Mouse (Mus musculus) urinary bladder, postnatal 25 days (tissue): Measurements from ENCODE around the gene Clec16a.

Experiments
- DNase-seq: peaks from one replicate; pipeline ENCODE4 v3.0.0; 2022; ENCODE audit warnings: low spot score

The Clec16a gene

DNA sequence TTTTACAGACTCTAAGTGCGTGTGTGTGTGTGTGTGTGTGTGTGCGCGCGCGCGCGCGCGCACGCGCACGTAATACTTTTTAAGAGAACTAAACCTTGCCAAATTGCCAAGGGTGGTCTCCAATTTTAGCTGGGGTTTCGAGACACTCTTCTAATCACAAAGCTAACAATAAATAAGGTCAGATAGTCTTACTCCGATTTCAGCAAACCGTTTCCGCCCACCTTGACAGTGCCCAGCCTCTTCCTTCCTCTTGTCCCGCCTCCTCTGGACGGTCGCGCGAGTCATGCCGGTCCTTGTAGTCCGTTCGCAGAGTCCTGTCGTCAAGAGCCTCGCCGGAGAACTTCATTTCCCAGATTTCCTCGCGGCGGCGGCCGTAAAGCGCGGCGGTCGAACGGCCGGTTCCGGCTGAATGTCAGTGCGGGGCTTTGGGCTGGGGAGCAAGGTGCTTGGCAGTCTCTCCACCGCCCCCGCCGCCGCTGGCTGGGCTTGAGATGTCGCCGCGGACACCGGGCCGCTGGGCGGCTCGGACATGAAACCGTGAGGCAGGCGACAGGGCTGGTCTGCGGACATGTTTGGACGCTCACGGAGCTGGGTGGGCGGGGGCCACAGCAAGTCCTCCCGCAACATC lies at the start of gene Clec16a:
Gene Clec16a (plus strand): TSS at position 345 of the 628 bp plus-strand sequence.
- peak; percentile 92 for DNase-seq

DNA sequence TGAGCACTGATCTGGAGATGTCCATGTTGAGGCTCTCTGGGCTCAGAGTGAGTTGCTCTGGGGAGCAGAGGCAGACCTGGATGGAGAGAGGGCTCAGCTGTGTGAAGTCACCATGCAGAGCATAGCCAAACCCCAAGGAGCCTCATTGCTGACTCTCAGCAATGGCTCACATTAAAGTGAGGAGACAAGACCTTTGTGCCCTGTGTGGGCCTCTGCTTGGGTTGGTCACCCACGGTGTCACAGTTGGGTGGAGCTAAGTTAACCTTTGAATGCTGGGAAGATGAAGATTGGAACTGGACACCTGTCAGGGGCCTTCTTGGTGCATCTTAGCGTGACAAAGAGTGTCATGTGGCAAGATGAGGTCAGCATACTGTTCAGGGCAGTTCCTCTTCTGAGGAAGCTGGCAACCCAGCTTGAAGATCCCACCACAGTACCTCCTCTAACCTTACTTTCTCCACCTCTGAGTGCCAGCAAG lies 49.3 kb upstream of the Clec16a start:
- no peak for DNase-seq

DNA sequence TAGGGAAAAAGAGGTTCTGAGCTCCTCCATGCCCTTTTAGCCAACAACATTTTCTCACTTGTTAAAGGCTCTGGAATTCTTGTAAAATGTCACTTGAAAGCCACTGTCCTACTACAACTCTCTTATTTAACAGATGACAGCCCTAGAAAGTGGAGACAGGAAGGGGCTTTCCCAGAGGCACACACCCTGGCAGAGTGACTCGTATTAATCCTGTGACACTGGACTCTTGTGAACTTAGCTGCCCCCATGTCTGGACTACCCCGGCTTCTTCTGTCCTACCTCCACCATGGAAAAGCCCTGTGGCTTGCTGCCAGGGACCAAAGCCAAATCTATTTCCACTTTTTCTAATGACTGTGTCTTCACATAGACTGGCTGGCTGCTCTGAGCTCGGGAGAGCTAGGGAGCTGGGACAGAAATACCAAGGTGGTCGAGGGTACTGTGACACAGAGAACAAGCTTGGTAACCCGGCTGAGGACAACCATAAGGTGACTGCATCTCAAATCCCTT lies 47.0 kb upstream of the Clec16a start:
- DNase-seq = no peak

DNA sequence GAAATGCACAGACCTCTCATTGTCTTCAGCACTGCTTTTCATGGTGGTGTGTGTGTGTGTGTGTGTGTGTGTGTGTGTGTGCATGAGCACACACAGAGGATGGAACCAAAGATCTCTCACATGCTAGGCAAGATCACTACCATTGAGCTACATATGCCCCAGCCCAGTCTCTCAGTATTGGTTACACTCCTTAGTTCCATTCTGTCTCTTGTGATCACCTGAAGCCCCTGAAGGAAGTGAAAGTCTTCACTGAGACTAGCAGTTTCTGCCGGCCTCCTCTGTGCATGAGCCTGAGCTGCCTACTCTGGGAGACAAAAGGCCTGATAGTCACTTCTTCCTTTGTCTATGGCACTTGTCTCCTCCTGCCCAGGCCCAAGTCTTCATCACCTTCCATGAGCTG lies 46.0 kb upstream of the Clec16a start:
- no peak for DNase-seq

DNA sequence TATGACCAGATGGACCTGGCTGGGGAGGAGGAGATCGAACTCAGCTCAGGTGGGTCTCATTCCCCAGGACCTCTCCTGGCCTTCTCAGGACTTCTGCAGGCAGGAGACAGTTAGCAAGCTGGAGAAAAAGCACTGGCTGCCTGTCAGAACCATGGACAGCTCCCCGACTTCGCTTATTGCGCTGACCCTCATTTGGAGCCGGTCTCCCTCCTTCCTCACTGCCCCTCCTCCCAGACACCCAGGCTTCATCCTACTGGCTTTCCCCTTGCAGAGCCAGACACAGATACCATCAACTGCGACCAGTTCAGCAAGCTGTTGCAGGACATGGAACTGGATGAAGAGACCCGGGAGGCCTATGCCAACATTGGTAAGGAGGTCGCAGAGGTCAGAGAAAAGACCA lies 43.3 kb upstream of the Clec16a start:
- peak; percentile 29 for DNase-seq

DNA sequence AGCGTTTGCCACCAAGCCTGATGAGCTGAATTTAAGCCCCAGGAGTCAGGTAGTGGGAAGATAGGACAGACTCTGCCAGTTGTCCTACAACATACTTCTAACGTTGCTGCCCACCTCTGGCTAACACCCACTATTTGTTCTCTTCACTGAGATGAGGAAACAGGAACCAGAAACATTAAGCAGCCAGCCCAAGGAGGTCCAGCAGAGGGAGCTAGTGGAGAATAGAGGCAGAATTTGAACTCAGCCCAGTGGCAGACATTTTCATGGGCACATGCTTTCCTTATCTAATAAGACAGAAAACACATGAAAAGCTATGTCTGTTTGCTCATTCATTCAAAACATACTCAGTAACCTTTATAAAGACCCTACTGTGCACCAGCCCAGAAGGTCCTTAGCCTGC lies 42.1 kb upstream of the Clec16a start:
- no peak for DNase-seq

DNA sequence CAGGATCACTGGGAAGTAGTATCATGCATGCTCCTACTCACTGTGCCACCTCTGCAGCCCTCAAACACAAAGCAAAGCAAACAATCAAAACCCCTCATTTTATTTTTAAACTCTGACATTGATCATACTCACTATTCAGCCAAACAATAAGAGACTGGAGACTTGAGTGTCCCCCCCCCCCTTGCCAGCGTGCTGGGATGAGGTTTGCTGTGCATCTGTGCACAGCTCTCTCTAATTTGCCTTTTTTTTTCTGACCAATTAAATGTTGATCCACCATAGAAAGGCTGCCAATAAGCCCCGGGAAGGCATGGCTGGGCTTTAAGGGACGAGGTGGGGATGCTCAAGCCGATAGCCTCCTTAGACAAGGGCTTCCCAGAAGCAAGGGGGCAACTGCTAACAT lies 37.7 kb upstream of the Clec16a start:
- DNase-seq = no peak

DNA sequence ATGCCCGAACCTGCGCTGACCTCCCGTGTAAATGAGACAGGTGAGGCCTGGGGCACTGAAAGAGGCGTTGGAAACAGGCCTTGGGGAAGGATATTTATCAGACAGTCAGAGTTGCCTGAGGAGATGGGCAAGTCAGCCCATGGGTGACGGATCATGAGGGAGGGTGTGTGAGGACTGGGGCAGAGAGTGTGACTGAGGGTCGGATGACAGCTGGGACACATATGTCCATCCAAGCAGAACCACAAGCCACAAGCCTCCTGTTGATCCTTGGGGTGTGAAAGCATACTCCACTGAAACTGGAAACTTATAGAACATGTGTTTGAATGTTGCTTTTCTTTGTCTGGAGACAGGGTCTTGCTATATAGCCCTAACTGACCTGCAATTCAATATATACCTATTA lies 36.4 kb upstream of the Clec16a start:
- no peak for DNase-seq

DNA sequence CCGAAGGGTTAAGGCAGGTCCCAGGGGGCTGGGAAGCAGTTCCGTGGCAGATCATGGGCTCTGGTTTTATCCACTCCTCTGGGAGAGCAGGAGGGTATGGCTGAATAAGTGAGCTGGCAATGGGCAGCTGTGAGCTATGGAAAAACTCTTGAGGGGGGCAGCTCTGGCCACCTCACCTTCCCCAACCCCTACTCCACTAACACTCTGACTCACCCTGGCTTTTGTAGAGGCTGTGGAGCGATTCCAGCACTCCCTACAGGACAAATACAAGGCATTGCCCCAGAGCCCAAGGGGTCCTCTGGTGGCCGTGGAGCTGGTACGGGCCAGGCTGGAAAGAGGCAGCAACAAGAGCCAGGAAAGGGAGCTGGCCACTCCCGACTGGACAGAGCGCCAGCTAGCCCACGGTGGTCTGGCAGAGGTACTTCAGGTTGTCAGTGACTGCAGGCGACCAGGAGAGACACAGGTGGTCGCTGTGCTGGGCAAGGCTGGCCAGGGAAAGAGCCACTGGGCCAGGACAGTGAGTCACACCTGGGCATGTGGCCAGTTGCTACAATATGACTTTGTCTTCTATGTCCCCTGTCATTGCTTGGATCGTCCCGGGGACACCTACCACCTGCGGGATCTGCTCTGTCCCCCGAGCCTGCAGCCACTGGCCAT lies 34.5 kb upstream of the Clec16a start:
- no peak for DNase-seq

DNA sequence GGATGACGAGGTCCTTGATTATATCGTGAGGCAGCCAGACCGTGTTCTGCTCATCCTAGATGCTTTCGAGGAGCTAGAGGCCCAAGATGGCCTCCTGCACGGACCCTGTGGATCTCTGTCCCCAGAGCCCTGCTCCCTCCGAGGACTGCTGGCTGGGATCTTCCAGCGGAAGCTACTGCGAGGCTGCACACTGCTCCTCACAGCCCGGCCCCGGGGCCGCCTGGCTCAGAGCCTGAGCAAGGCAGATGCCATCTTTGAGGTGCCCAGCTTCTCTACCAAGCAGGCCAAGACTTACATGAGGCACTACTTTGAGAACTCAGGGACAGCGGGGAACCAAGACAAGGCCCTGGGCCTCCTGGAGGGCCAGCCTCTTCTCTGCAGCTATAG lies 34.0 kb upstream of the Clec16a start:
- no peak for DNase-seq

DNA sequence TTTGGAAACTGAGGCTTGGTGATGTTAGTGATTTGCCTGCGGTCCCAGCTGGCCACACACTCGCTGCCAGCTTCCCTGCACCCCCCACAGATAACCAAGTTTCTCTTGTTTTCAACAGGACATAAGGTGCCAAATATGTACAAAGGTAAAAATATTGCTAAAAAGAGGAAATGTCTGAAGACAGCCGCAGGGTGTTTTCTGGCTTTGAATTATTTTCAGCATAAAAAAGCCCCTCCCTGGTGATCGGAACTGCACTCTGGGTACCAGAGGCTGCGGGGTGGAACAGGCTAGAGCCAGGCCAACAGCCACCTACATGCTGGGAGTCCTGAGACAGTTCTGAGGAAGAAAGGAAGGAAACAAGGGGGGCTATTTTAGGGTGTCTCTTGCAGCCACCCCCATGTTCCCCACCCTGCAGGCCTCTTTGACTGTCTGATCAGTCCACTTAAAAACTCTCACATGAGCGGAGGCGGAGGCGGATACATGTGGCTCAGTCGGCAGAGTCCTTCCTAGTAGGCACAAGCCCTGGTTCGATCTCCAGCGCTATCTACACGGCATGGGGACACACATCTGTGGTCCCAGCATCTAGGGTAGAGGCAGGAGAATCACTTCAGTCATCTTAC lies 29.1 kb upstream of the Clec16a start:
- no peak for DNase-seq

DNA sequence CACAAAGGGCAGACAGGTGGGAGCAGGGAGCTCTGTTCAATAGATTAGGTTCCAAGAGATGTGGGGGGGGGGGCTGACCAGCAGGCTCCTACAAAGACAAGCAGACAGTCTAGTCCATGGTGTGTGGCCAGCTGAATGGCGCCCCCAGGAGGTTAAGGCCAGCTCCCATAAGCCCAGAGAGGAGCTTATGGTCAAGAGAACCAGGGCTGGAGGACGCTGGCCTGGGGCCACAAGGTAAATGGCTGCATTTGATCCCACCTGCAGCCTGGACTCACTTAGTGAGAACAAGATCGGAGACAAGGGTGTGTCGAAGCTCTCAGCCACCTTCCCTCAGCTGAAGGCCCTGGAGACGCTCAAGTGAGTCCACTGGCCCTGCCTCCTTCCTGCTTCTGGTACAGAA lies 27.1 kb upstream of the Clec16a start:
- DNase-seq = no peak

DNA sequence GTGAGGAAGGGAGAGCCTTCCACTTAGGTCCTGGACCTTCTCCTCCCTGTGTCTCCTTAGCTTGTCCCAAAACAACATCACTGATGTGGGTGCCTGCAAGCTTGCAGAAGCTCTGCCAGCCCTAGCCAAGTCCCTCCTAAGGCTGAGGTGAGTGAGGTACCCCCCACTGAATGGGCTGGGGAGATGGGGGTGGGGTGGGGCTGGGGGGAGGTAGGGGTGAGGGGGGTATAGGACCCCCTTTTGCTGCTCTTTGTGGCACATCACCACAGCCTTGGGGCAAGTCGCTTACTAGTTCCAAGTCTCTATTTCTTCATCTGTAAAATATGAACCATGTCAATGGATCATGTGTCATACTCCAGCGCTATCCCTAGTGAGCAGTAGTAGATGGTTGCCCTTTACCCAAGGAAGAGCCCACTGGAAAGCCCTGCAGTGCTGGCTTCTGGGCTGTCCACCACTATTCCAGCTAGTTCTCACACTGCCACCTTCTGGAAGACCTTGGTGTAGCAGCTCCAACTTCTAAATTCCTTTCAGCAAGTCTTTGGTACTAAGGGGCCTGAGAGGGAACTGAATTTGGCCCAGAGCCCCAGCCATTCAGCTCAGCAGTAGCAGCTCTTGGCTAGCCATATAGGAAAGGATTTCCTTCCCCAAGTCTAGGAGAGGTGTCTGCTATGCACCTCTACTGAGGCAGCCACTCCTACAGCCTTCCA lies 24.1 kb upstream of the Clec16a start:
- DNase-seq = peak; percentile 65

DNA sequence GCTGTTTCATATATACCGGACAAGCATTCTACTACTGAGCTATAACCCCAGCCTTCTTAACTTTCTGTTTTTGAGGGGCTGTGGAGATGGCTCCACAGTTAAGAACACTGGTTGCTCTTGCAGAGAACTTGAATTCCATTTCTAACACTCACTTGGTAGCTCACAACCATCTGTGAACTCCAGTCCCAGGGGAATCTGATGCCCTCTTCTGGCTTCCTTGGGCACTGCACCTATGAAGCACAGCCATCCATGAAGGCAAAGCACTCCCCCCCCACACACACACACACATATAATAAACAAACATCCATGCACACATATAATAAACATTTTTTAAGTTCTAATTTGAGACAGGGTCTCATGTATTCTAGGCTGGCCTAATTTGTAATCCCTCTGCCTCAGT lies 22.3 kb upstream of the Clec16a start:
- DNase-seq = peak; percentile 55

DNA sequence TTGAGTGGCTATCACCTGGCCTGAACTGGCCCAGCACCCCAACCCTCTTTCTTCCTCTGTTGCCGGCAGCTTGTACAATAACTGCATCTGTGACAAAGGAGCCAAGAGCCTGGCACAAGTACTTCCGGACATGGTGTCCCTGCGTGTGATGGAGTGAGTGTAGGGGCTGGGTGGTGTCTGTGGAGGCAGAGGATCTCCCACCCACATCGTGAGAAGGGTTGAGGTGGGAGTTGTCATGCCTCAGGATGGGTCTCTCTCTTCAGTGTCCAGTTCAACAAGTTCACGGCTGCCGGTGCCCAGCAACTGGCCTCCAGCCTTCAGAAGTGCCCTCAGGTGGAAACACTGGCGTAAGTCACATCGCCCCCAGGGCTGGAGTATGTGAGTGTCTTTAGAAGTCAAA lies 21.5 kb upstream of the Clec16a start:
- DNase-seq = no peak

DNA sequence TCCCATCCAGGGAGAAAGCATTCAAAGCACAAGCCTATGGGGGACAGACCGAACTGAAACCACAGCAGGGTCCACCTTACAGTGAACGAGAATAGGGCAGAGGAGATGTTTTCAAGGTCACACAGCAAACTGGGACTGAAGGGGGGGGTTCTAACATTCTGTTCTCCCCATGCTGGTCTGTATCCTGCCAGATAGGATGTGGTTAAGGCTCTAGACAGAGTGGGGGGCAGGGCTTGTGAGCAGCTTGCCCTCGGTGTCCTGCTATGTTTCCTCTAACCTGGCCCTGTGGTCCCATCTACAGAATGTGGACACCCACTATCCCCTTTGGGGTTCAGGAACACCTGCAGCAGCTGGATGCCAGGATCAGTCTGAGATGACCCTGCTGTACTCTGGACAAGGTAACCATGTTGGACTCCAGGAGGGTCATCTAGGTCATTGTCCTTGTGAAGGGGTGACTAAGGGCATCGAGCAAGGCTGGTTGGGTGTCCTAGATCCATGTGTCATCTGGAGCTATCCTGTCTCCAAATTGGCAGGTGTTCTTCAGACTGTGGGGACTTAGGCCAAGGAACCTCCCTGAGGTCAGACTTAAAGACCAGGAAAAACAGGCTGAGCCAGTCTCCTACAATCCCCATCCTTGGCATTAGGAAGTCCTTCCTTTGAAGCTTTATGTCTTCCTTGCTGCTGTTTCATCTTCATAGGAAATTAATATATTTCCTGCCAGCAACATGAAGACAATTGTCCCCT lies 20.1 kb upstream of the Clec16a start:
- no peak for DNase-seq

DNA sequence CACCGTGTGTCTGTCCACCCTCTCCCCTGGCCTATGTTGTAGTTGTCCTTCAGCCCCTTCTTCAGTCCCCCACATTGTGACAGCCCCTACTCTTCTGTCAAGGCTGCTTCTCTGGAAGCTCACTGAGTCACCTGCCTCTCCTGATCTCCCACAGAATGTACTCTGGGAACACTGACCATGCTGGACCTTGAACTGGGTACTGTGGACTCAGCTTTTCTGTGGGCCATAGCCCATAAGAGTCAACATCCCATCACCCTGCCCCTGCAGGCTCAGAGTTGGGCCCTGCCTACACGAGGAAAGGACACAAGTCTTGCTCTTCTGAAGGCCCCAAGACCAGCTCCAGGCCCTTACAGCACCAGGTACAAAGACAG lies 19.5 kb upstream of the Clec16a start:
- DNase-seq = no peak

DNA sequence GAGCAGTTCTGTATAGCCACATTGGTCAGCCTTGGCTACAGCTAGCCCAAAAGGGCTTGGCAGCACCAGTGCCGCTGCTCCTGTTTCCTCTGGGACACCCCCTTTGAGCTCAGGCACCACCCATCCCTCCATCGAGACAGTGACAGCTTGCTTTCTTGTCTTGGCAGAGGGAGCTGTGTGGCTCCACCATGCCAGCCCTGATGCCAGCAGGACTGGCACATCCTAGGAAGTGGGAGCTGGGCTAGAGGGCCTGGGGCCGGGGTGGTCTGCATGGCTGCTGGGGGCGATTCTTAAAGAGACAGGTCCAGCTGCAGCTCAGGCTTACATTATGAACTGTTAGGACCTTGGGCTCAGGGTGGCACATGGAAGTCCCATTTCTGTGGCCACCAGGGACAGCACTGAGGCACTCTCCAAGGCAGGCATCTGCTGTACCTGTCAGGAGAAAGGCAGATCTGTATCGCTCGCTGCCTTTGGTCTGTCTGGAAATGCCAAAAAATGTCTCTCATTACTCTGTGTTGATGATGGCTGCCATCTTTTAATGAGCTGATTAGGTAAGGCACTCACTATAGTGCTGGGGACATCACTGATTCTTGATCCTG lies 18.0 kb upstream of the Clec16a start:
- no peak for DNase-seq

DNA sequence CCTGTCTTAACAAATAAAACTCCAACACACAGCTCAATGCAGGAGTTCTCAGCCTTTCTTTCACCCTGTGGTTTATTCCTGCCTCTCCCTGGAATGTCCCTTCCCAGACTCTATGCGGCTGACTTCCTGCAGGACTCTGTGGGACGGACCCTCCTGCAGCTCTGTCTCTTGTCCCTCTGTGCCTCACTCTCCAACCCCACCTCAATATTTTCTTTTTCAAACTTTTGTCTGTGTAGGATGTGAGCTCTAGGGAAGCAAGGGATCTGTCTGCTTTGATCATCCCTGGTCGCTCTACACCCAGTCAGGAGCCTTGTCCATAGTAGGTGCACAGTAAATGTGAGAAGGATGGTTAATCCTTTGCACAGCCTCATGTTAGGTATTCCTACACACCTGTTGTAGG lies 16.8 kb upstream of the Clec16a start:
- no peak for DNase-seq

DNA sequence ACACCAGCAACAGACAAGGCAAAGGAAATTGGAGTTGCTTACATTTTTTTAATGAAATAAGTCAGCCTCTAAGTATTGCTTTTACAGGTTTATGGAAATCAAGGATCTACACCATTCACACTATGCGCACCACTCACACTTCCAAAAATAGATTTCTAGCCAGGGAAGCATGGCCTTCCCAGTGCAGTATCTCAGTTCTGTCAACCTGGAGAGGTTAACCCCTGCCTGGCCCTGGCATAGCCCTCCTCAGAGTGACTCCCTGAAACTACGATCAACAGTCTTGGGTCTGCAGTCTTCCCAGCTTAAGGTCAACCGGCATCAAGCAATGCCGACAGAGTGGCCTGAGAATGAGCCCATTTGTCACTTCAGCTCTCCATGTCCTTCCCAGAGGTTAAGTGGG lies 15.0 kb upstream of the Clec16a start:
- no peak for DNase-seq

DNA sequence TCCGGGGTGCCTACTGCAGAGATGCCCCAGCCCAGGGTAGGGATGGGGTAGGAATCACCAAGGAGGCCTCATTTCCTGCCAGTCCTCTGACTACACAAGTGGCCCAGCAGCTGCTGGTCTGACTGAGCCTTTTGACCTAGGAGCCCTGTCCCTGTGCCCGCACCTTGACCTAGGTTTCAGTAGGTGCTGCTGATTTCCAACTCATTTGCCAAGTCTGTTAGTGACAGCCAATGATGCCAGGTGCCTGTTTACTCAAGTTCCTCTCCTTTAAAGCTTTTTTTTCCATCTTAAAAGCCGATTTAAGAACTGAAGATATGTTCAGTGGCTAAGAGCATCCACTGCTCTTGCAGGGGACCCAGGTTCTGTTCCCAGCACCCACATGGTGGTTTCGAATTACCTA lies 11.4 kb upstream of the Clec16a start:
- no peak for DNase-seq

DNA sequence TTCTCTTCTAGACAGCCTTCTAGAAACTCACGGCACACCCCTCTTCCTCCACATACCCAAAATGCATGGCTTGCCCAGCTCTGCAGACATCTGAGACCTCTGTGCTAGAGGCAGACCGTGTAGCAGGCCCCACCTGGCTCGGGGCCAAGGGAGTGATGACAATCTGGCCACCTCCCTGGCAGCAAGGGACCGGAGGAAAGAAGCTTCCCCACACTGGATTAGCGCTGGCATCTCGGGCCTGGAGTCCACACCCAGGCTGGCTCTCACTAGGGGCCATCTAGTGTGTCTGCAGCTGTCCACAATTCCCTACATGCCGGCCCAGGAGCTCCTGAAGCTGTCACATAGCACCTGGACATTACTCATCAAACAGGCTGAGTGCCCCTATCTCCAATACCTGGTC lies 10.6 kb upstream of the Clec16a start:
- no peak for DNase-seq
